Comparison of ENCODE assay signal across 16 mouse cellular contexts in genomic region chr16:46619871-46620270, GRCm38 (mm10).
"Had no signal": no experiment of that assay in that cellular context is flagged by ENCODE, and none has a peak within 500 bp of the region (broad histone marks: within the 10 kb centered on the region; RNA-seq: fewer than 3 reads in every experiment).

No protein-coding gene starts in this region.

- DNase-seq: retina, postnatal 1 day; right cerebral cortex, adult 18-20 months; right cerebral cortex, postnatal 14 days; right cerebral cortex, postnatal 25 days; right cerebral cortex, postnatal 4 days; spleen, adult 18-20 months; thymus, adult 18-20 months; thymus, adult 2 months; thymus, postnatal 14 days; thymus, postnatal 25 days; thymus, postnatal 36 days; thymus, postnatal 4 days had no signal

- H3K36me3 ChIP-seq: neural tube, embryonic 13.5 days; neural tube, embryonic 15.5 days; stomach, embryonic 15.5 days had no signal

- H3K4me1 ChIP-seq: neural tube, embryonic 13.5 days; neural tube, embryonic 15.5 days; stomach, embryonic 15.5 days had no signal

- H3K4me3 ChIP-seq: neural tube, embryonic 13.5 days; neural tube, embryonic 15.5 days; stomach, embryonic 15.5 days had no signal

- H3K27ac ChIP-seq: neural tube, embryonic 13.5 days; neural tube, embryonic 15.5 days; stomach, embryonic 15.5 days; stomach, postnatal 0 days had no signal

- H3K27me3 ChIP-seq: neural tube, embryonic 13.5 days; neural tube, embryonic 15.5 days; stomach, embryonic 15.5 days had no signal
